Mouse (Mus musculus) kidney, postnatal 0 days (tissue): Measurements from ENCODE around the gene Tyrobp. TPM values are rescaled to one million over a fixed set of nuclear protein-coding genes. Genes with fewer than 3 reads are reported as not detected.

Experiments
- ATAC-seq: fragments of 200-750 bp; cut with Nextera tagmentation; replicated peaks from 2 replicates; pipeline ENCODE4 v1.8.0; 2017; ENCODE audit warnings: low read depth, moderate number of reproducible peaks, moderate TSS enrichment, moderate library complexity; ENCODE audit not compliant: low FRiP score
- DNase-seq: peaks from one replicate; pipeline ENCODE4 v3.0.0-alpha.2; 2016; ENCODE audit warnings: low spot score
- H3K27ac ChIP-seq: fragments of 300-500 bp; sonication (generic); 2 replicates; pipeline ENCODE4 v1.5.1; 2014; ENCODE audit warnings: mild to moderate bottlenecking
- H3K27me3 ChIP-seq: fragments of 300-500 bp; sonication (generic); 2 replicates; pipeline ENCODE4 v1.6.1; 2014; ENCODE audit warnings: low read length, mixed read lengths; ENCODE audit not compliant: insufficient read depth
- H3K36me3 ChIP-seq: fragments of 300-500 bp; sonication (generic); 2 replicates; pipeline ENCODE4 v1.6.1; 2014; ENCODE audit warnings: low read length, mixed read lengths; ENCODE audit not compliant: insufficient read depth
- H3K4me1 ChIP-seq: fragments of 300-500 bp; sonication (generic); replicated peaks from 2 replicates; pipeline ENCODE4 v1.6.1; 2014; ENCODE audit warnings: antibody characterized with exemption, low read length, mixed read lengths; ENCODE audit not compliant: insufficient read depth
- H3K4me2 ChIP-seq: fragments of 300-500 bp; sonication (generic); 2 replicates; pipeline ENCODE4 v1.6.1; 2014; ENCODE audit warnings: mild to moderate bottlenecking, low read length, moderate library complexity, mixed read lengths
- H3K4me3 ChIP-seq: fragments of 300-500 bp; sonication (generic); replicated peaks from 2 replicates; pipeline ENCODE4 v1.5.1; 2014; ENCODE audit warnings: low read depth, low read length
- H3K9ac ChIP-seq: fragments of 300-500 bp; sonication (generic); 2 replicates; pipeline ENCODE4 v1.6.1; 2014; ENCODE audit warnings: low read depth, low read length
- H3K9me3 ChIP-seq: fragments of 300-500 bp; sonication (generic); replicated peaks from 2 replicates; pipeline ENCODE4 v1.6.1; 2016; ENCODE audit warnings: low read length, inconsistent platforms, mixed read lengths
- CTCF ChIP-seq: IDR thresholded peaks from 2 replicates; pipeline ENCODE4 v1.5.1; 2016; ENCODE audit warnings: antibody characterized with exemption, low read depth, mild to moderate bottlenecking, moderate library complexity
- WGBS: fragments of 180-500 bp; shearing (Covaris S2); extraction: QIAGEN DNeasy Blood & Tissue Kit; methylation state at CpG from one replicate; pipeline ENCODE4 v1.1.7; 2014; 5-methylcytosine and 5-hydroxymethylcytosine counted together
- polyA plus RNA-seq: library from polyadenylated mRNA; unstranded; fragments of >200 nt; fragmentation: Nextera tagmentation; extraction: Ambion mirVana; gene quantifications from 2 replicates; pipeline ENCODE4 v1.2.1, GENCODE M21; 2015

Gene Tyrobp
- polyA plus RNA-seq, 1 experiment from 2014 or later, result 47.3 TPM

GRCm38 (mm10) chr7:30393631-30394030 is 19.9 kb upstream of the Tyrobp start:
- Histone ChIP-seq H3K4me1 (no peaks in the 10 kb centered on the region), H3K27me3 (no peaks in the 10 kb centered on the region), H3K27ac (peak overlapping the region; percentile 48; the same call in 1 of the 2 replicates), H3K4me3 (no peak overlapping the region), H3K9me3 (no peaks in the 10 kb centered on the region), H3K36me3 (no peaks in the 10 kb centered on the region), H3K4me2 (no peak overlapping the region), H3K9ac (no peak overlapping the region)
- 88% methylated on average over 4 of the region's 4 CpGs for WGBS
- DNase-seq (no peak), ATAC-seq (no peak)
- TF ChIP-seq CTCF, result no peak

GRCm38 (mm10) chr7:30394379-30394778 is 19.2 kb upstream of the Tyrobp start:
- Histone ChIP-seq H3K4me1 (no peaks in the 10 kb centered on the region), H3K9me3 (no peaks in the 10 kb centered on the region), H3K36me3 (no peaks in the 10 kb centered on the region), H3K27me3 (no peaks in the 10 kb centered on the region), H3K4me2 (no peak overlapping the region), H3K9ac (no peak overlapping the region), H3K4me3 (no peak overlapping the region), H3K27ac (0 out of 2 replicates have a peak overlapping the region, but pooled peaks have one; percentile 48)
- peak; percentile 61 for DNase-seq
- no peak for TF ChIP-seq CTCF
- WGBS, result 37% methylated on average over 11 of the region's 11 CpGs
- ATAC-seq, result no peak

GRCm38 (mm10) chr7:30394871-30395270 is 18.7 kb upstream of the Tyrobp start:
- no peak overlapping the region for H3K27ac ChIP-seq
- TF ChIP-seq CTCF, result peak; percentile 39; the same call in 1 of the 2 replicates

GRCm38 (mm10) chr7:30399671-30400070 is 13.9 kb upstream of the Tyrobp start:
- Histone ChIP-seq H3K9ac (no peak overlapping the region), H3K27ac (no peak overlapping the region), H3K4me2 (no peak overlapping the region), H3K9me3 (no peaks in the 10 kb centered on the region), H3K4me1 (no peaks in the 10 kb centered on the region), H3K4me3 (no peak overlapping the region), H3K36me3 (no peaks in the 10 kb centered on the region), H3K27me3 (no peaks in the 10 kb centered on the region)
- WGBS, result 29% methylated on average over 7 of the region's 7 CpGs
- no peak for TF ChIP-seq CTCF
- DNase-seq (peak; percentile 36), ATAC-seq (no peak)

More at GRCm38 (mm10) chr7:30394871-30395270, 18.7 kb upstream of the Tyrobp start:
- ATAC-seq (no peak), DNase-seq (no peak)
- 54% methylated on average over 2 of the region's 2 CpGs for WGBS
- Histone ChIP-seq H3K36me3 (no peaks in the 10 kb centered on the region), H3K27me3 (no peaks in the 10 kb centered on the region), H3K9me3 (no peaks in the 10 kb centered on the region), H3K4me3 (no peak overlapping the region), H3K4me2 (no peak overlapping the region), H3K9ac (no peak overlapping the region), H3K4me1 (no peaks in the 10 kb centered on the region)

- Histone ChIP-seq H3K9ac (no peak overlapping the region), H3K4me1 (no peaks in the 10 kb centered on the region), H3K27me3 (no peaks in the 10 kb centered on the region), H3K9me3 (no peaks in the 10 kb centered on the region), H3K4me2 (no peak overlapping the region), H3K27ac (no peak overlapping the region), H3K36me3 (no peaks in the 10 kb centered on the region), H3K4me3 (no peak overlapping the region)
- 67% methylated on average over 4 of the region's 4 CpGs for WGBS
- ATAC-seq (no peak), DNase-seq (no peak)
- TF ChIP-seq CTCF, result no peak
Measured at GRCm38 (mm10) chr7:30402343-30402742, 11.2 kb upstream of the Tyrobp start.

- no peaks in the 10 kb centered on the region for H3K27me3 ChIP-seq
- ATAC-seq (no peak), DNase-seq (no peak)
- H3K4me1 ChIP-seq, result no peaks in the 10 kb centered on the region
- no peak overlapping the region for H3K9ac ChIP-seq
- WGBS, result 82% methylated on average over 3 of the region's 3 CpGs
- H3K4me2 ChIP-seq, result no peak overlapping the region
- H3K4me3 ChIP-seq, result no peak overlapping the region
- no peaks in the 10 kb centered on the region for H3K36me3 ChIP-seq
- H3K27ac ChIP-seq, result no peak overlapping the region
- TF ChIP-seq CTCF, result no peak
- no peaks in the 10 kb centered on the region for H3K9me3 ChIP-seq
Measured at GRCm38 (mm10) chr7:30408639-30409038, 4.9 kb upstream of the Tyrobp start.

- 24% methylated on average over 2 of the region's 2 CpGs for WGBS
- no peaks in the 10 kb centered on the region for H3K9me3 ChIP-seq
- H3K4me1 ChIP-seq, result no peaks in the 10 kb centered on the region
- ATAC-seq, result no peak
- no peak for TF ChIP-seq CTCF
- DNase-seq, result no peak
- H3K4me2 ChIP-seq, result no peak overlapping the region
- no peaks in the 10 kb centered on the region for H3K27me3 ChIP-seq
- H3K36me3 ChIP-seq, result no peaks in the 10 kb centered on the region
- H3K27ac ChIP-seq, result no peak overlapping the region
- no peak overlapping the region for H3K9ac ChIP-seq
- no peak overlapping the region for H3K4me3 ChIP-seq
Measured at GRCm38 (mm10) chr7:30409789-30410188, 3.8 kb upstream of the Tyrobp start.
